In the genomic region with DNA sequence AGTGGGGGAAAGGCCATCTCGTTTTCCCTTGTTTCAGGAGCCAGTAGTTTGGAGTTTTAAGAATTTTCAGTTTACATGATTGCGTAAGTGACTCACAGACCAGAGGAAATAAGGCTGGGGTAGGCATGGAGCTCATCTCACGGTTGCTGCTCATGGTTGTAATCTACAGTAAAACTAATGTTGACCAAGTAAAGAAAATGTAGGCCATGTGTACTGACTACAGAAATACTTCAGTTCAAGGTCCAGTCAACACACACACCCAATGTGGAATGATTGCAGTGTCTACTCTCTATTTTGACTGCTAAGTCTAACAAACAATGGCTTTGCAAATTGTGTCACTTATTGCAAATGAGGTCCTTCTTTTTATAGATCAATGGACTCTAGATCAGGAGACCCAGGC, we compare ENCODE assay signal across 20 mouse cellular contexts.
A peak's percentile ranks its signal among the peaks of the same experiment; 100 is the strongest.
DNase-seq lines count a peak whose midpoint lies in the region; ATAC-seq and TF ChIP-seq lines count a peak whose summit lies in the region.
"Had no signal": no experiment of that assay in that cellular context is flagged by ENCODE, and none has a peak within 500 bp of the region (broad histone marks: within the 10 kb centered on the region; RNA-seq: fewer than 3 reads in every experiment).

No protein-coding gene starts in this region.

- TF ChIP-seq CTCF in small intestine, adult 2 months (IDR thresholded peaks at IDR 0.05; ENCODE audit: extremely low read depth, insufficient read length, insufficient replicate concordance, low read depth, low read length), result no peak

- H3K27ac ChIP-seq in intestine, embryonic 16.5 days (ENCODE audit: low read length), result peak overlapping the region; percentile 53; the same call in 1 of the 2 replicates
- peak overlapping the region; percentile 55 for H3K27ac ChIP-seq in liver, embryonic 16.5 days (ENCODE audit: low read length)
- peak overlapping the region; percentile 14; the same call in 1 of the 2 replicates for H3K27ac ChIP-seq in small intestine, adult 2 months (ENCODE audit: insufficient read depth, low read depth, low read length)
- H3K27ac ChIP-seq: forebrain, embryonic 15.5 days; hindbrain, embryonic 10.5 days; lung, embryonic 15.5 days had no signal

- H3K4me1 ChIP-seq in intestine, embryonic 16.5 days (ENCODE audit: control insufficient read depth, insufficient read depth, low read length), result peaks cover 13% of the 10 kb centered on the region
- H3K4me1 ChIP-seq in liver, embryonic 16.5 days (ENCODE audit: control insufficient read depth, low read depth, low read length), result peaks cover 32% of the 10 kb centered on the region
- peaks cover 16% of the 10 kb centered on the region for H3K4me1 ChIP-seq in small intestine, adult 2 months (ENCODE audit: control insufficient read depth, insufficient read depth, insufficient read length, low read length)
- H3K4me1 ChIP-seq: forebrain, embryonic 15.5 days had no signal

- peak; percentile 4 for DNase-seq in ZHBTc4 (ENCODE audit: low read depth, low spot score)
- no peak for DNase-seq in spleen, adult 18-20 months
- DNase-seq in c-Kit-positive CD71-positive TER-119-positive erythroid progenitor cells, embryonic 14.5 days (ENCODE audit: low spot score), result no peak
- DNase-seq in heart, postnatal 4 days, result no peak
- DNase-seq in retina, embryonic 14.5 days (ENCODE audit: low spot score), result no peak
- DNase-seq: adrenal gland, postnatal 10 days; B cell, adult 2 months; cerebellum, adult 2 months; gastrocnemius, postnatal 14 days; kidney, adult 9 months; kidney, postnatal 4 days; layer of hippocampus, adult 9-11 months; midbrain, embryonic 14.5 days; thymus, postnatal 36 days had no signal

- H3K27me3 ChIP-seq in intestine, embryonic 16.5 days (replicated peaks; ENCODE audit: control insufficient read depth, insufficient read depth, low read length), result no peaks in the 10 kb centered on the region
- H3K27me3 ChIP-seq in liver, embryonic 16.5 days (ENCODE audit: control insufficient read depth, insufficient read depth, low read depth, low read length), result no peaks in the 10 kb centered on the region
- H3K27me3 ChIP-seq in small intestine, adult 2 months (ENCODE audit: control insufficient read depth, insufficient read depth, low read length), result no peaks in the 10 kb centered on the region
- H3K27me3 ChIP-seq: forebrain, embryonic 15.5 days; lung, embryonic 15.5 days had no signal

- no peaks in the 10 kb centered on the region for H3K36me3 ChIP-seq in intestine, embryonic 16.5 days (ENCODE audit: control insufficient read depth, insufficient read depth, low read length)
- no peaks in the 10 kb centered on the region for H3K36me3 ChIP-seq in liver, embryonic 16.5 days (ENCODE audit: control insufficient read depth, insufficient read depth)
- no peaks in the 10 kb centered on the region for H3K36me3 ChIP-seq in small intestine, adult 2 months (ENCODE audit: control insufficient read depth, insufficient read depth, low read length)
- H3K36me3 ChIP-seq: forebrain, embryonic 15.5 days; lung, embryonic 15.5 days had no signal

- ATAC-seq in intestine, embryonic 16.5 days, result peak; percentile 76
- ATAC-seq in liver, embryonic 16.5 days (ENCODE audit: low read depth), result peak; percentile 80
- ATAC-seq: forebrain, embryonic 15.5 days had no signal

- no peak for TF ChIP-seq POLR2A in small intestine, adult 2 months (IDR thresholded peaks at IDR 0.05; ENCODE audit: low read depth, low read length)

- H3K4me2 ChIP-seq in intestine, embryonic 16.5 days (ENCODE audit: low read depth, low read length), result no peak overlapping the region
- H3K4me2 ChIP-seq in liver, embryonic 16.5 days (ENCODE audit: low read depth, low read length), result no peak overlapping the region
- H3K4me2 ChIP-seq: forebrain, embryonic 15.5 days; lung, embryonic 15.5 days had no signal

- no peak overlapping the region for H3K4me3 ChIP-seq in intestine, embryonic 16.5 days (ENCODE audit: low read length)
- H3K4me3 ChIP-seq in liver, embryonic 16.5 days (ENCODE audit: low read depth, low read length), result no peak overlapping the region
- H3K4me3 ChIP-seq in small intestine, adult 2 months (ENCODE audit: low read depth, low read length), result no peak overlapping the region
- H3K4me3 ChIP-seq: forebrain, embryonic 15.5 days; hindbrain, embryonic 10.5 days; lung, embryonic 15.5 days had no signal

- 63% methylated on average over 3 of the region's 3 CpGs for WGBS in intestine, embryonic 16.5 days
- WGBS in liver, embryonic 16.5 days (ENCODE audit: insufficient replicate concordance), result 37% methylated on average over 3 of the region's 3 CpGs
- 51% methylated on average over 3 of the region's 3 CpGs for WGBS in small intestine, adult 2 months

- no peaks in the 10 kb centered on the region for H3K9me3 ChIP-seq in intestine, embryonic 16.5 days (ENCODE audit: control insufficient read depth, low read length)
- no peaks in the 10 kb centered on the region for H3K9me3 ChIP-seq in liver, embryonic 16.5 days (replicated peaks; ENCODE audit: control insufficient read depth, low read length)
- H3K9me3 ChIP-seq: forebrain, embryonic 15.5 days; hindbrain, embryonic 10.5 days; lung, embryonic 15.5 days had no signal

- no peak overlapping the region for H3K9ac ChIP-seq in intestine, embryonic 16.5 days (ENCODE audit: low read depth, low read length)
- no peak overlapping the region for H3K9ac ChIP-seq in liver, embryonic 16.5 days (ENCODE audit: low read depth, low read length)
- H3K9ac ChIP-seq: forebrain, embryonic 15.5 days; lung, embryonic 15.5 days had no signal
